Comparison of ENCODE assay signal across 9 mouse cellular contexts in the genomic region with DNA sequence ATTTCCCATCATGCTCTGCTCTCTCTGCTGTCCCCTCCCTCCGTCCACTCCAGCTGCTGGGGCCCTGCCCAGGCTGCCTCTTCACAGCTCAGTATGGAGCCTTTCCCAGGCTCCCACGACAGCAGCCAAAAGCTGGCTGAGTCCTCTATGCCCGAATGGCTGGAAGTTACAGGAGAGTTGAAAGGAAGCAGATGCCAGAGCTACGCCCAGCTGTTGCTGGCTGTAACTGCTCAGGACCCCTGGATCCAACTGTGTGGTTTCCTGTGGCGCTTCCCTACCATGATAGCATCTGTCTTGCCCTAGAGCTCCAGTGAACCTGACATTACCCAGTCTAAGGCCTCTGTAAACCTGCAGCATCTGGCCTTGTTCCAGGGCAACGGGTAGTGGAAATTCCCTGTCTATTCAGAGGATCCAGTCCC. TPM values are rescaled to one million over a fixed set of nuclear protein-coding genes. Genes with fewer than 3 reads are reported as not detected.
DNase-seq lines count a peak whose midpoint lies in the region; ATAC-seq and TF ChIP-seq lines count a peak whose summit lies in the region.
"Had no signal": no experiment of that assay in that cellular context is flagged by ENCODE, and none has a peak within 500 bp of the region (broad histone marks: within the 10 kb centered on the region; RNA-seq: fewer than 3 reads in every experiment).

No protein-coding gene starts in this region.

- H3K9me3 ChIP-seq in heart, embryonic 12.5 days (replicated peaks): 0 out of 2 replicates have a peak, but pooled peaks cover 5% of the 10 kb centered on the region

- peak; percentile 29 for DNase-seq in embryo, embryonic 11 days
- DNase-seq in embryo, embryonic 9.5 days (ENCODE audit: extremely low spot score): no peak
- DNase-seq in ES-CJ7 (ENCODE audit: low read depth, low spot score): peak; percentile 20
- DNase-seq in kidney, postnatal 25 days: peak; percentile 68 to 75
- no peak for DNase-seq in layer of hippocampus, adult 9-11 months
- no peak for DNase-seq in layer of hippocampus, adult 2 months (ENCODE audit: low spot score in 2 of 2)

- H3K4me1 ChIP-seq in heart, embryonic 12.5 days (replicated peaks): peaks cover 11% of the 10 kb centered on the region; the same call in 1 of the 2 replicates

- peak overlapping the region; percentile 34; the same call in 1 of the 2 replicates for H3K27ac ChIP-seq in heart, embryonic 12.5 days (ENCODE audit: poor library complexity, severe bottlenecking)
- no peak overlapping the region for H3K27ac ChIP-seq in layer of hippocampus, adult 2 months

- WGBS in heart, embryonic 12.5 days: 22% methylated on average over 6 of the region's 6 CpGs

- no peaks in the 10 kb centered on the region for H3K36me3 ChIP-seq in heart, embryonic 12.5 days

- H3K27me3 ChIP-seq in heart, embryonic 12.5 days (replicated peaks): no peaks in the 10 kb centered on the region

- H3K4me2 ChIP-seq in heart, embryonic 12.5 days: peak overlapping the region; percentile 19

- H3K4me3 ChIP-seq in heart, embryonic 12.5 days: no peak overlapping the region
- no peak overlapping the region for H3K4me3 ChIP-seq in layer of hippocampus, adult 2 months

- ATAC-seq in heart, embryonic 12.5 days (ENCODE audit: insufficient number of reproducible peaks, low FRiP score): peak; percentile 84
- ATAC-seq in frontal cortex, adult (ENCODE audit: low TSS enrichment): no peak

- no peak for TF ChIP-seq CTCF in layer of hippocampus, adult 2 months (conservative IDR thresholded peaks at IDR 0.05)

- H3K9ac ChIP-seq in heart, embryonic 12.5 days: no peak overlapping the region; the same call in 1 of the 2 replicates

RNA-seq across cellular contexts. Expression of a gene that starts 20.6 kb away (rescaled TPM):
- 0.46 and 0.52 TPM in 2 replicates for polyA plus RNA-seq in heart, embryonic 12.5 days (2016; fragmentation: Nextera tagmentation; extraction: Ambion mirVana)
- total RNA-seq in layer of hippocampus, adult 2 months (2021): under 1 TPM; 0.17 to 0.51 TPM
- polyA plus RNA-seq: spleen, adult 2 months had no signal

Comparison
In these comparisons a context has a peak if more than half of its experiments do, and no peak if none do; other contexts are left out.
1. DNase-seq: peak in embryo, embryonic 11 days (single experiment), ES-CJ7 (single experiment) and kidney, postnatal 25 days (2 of 2); none in embryo, embryonic 9.5 days (single experiment), layer of hippocampus, adult 9-11 months (single experiment) and layer of hippocampus, adult 2 months (0 of 2).